Mouse (Mus musculus) thymus, adult 2 months (tissue): ENCODE measurements at regions not wholly inside any gene's neighbourhood (a gene's known extent, or its start where the extent isn't known, plus 50 kb on each side); places are given as distances from the start of the nearest gene placed in this dataset.

Source experiments
- DNase-seq: peaks from one replicate; pipeline ENCODE4 v3.0.0; 2021
- H3K27ac ChIP-seq: fragments of 200-500 bp; 2 replicates; pipeline ENCODE4 v1.5.1; 2012; ENCODE audit warnings: low read length, control low read depth; ENCODE audit not compliant: control insufficient read depth, insufficient read depth
- H3K27me3 ChIP-seq: fragments of 200-500 bp; 2 replicates; pipeline ENCODE4 v1.6.1; 2012; ENCODE audit warnings: mild to moderate bottlenecking, low read length, moderate library complexity, mixed read lengths; ENCODE audit not compliant: control insufficient read depth, insufficient read depth
- H3K36me3 ChIP-seq: fragments of 200-500 bp; 2 replicates; pipeline ENCODE4 v1.6.1; 2012; ENCODE audit warnings: mild to moderate bottlenecking, low read length, moderate library complexity; ENCODE audit not compliant: control insufficient read depth, insufficient read depth
- H3K4me1 ChIP-seq: fragments of 200-500 bp; replicated peaks from 2 replicates; pipeline ENCODE4 v1.6.1; 2012; ENCODE audit warnings: low read length; ENCODE audit not compliant: control insufficient read depth, insufficient read depth
- H3K4me3 ChIP-seq: fragments of 200-500 bp; 2 replicates; pipeline ENCODE4 v1.5.1; 2012; ENCODE audit warnings: mild to moderate bottlenecking, low read length, control low read depth, moderate library complexity; ENCODE audit not compliant: control insufficient read depth, insufficient read depth
- CTCF ChIP-seq: fragments of 200-500 bp; IDR thresholded peaks from 2 replicates; pipeline ENCODE4 v1.5.1; 2012; ENCODE audit warnings: mild to moderate bottlenecking, control low read depth, low read length, moderate library complexity, borderline replicate concordance; ENCODE audit not compliant: control insufficient read depth, poor library complexity, insufficient read depth; ENCODE audit errors: extremely low read depth
- POLR2A ChIP-seq: fragments of 200-500 bp; IDR thresholded peaks from 2 replicates; pipeline ENCODE4 v1.6.1; 2012; ENCODE audit warnings: mild to moderate bottlenecking, low read length, control low read depth, moderate library complexity; ENCODE audit not compliant: control insufficient read depth, poor library complexity, insufficient read depth; ENCODE audit errors: extremely low read depth
- WGBS: fragments of 180-500 bp; shearing (Covaris S2); methylation state at CpG from one replicate; pipeline ENCODE4 v1.1.7; 2018; 5-methylcytosine and 5-hydroxymethylcytosine counted together

GRCm38 (mm10) chr6:95179993-95180392, 63.0 kb downstream of the Kbtbd8 start:
- no peak overlapping the region for H3K27ac ChIP-seq
- no peaks in the 10 kb centered on the region for H3K4me1 ChIP-seq
- 86% methylated on average over 2 of the region's 2 CpGs for WGBS
- H3K4me3 ChIP-seq, result no peak overlapping the region
- DNase-seq, result no peak
- H3K27me3 ChIP-seq, result no peaks in the 10 kb centered on the region
- no peak for TF ChIP-seq POLR2A
- TF ChIP-seq CTCF, result no peak
- H3K36me3 ChIP-seq, result no peaks in the 10 kb centered on the region

- no peak overlapping the region for H3K27ac ChIP-seq
These were observed 65.2 kb downstream of the Kbtbd8 start for GRCm38 (mm10) chr6:95182238-95182637.

GRCm38 (mm10) chr6:95185074-95185931, 68.3 kb downstream of the Kbtbd8 start:
- H3K27ac ChIP-seq, result no peak overlapping the region
- WGBS, result 81% methylated on average over 7 of the region's 7 CpGs
- no peak for DNase-seq
- no peaks in the 10 kb centered on the region for H3K4me1 ChIP-seq
- no peaks in the 10 kb centered on the region for H3K36me3 ChIP-seq
- H3K4me3 ChIP-seq, result no peak overlapping the region
- no peaks in the 10 kb centered on the region for H3K27me3 ChIP-seq
- TF ChIP-seq POLR2A (no peak), CTCF (no peak)

More at GRCm38 (mm10) chr6:95182238-95182637, 65.2 kb downstream of the Kbtbd8 start:
- no peaks in the 10 kb centered on the region for H3K27me3 ChIP-seq
- 64% methylated on average over 1 of the region's 1 CpGs for WGBS
- no peak overlapping the region for H3K4me3 ChIP-seq
- DNase-seq, result no peak
- no peaks in the 10 kb centered on the region for H3K4me1 ChIP-seq
- TF ChIP-seq CTCF, result no peak
- TF ChIP-seq POLR2A, result no peak
- no peaks in the 10 kb centered on the region for H3K36me3 ChIP-seq

- no peaks in the 10 kb centered on the region for H3K4me1 ChIP-seq
- no peak overlapping the region for H3K4me3 ChIP-seq
- H3K27me3 ChIP-seq, result no peaks in the 10 kb centered on the region
- 90% methylated on average over 2 of the region's 2 CpGs for WGBS
- H3K27ac ChIP-seq, result no peak overlapping the region
- no peak for TF ChIP-seq POLR2A
- no peak for TF ChIP-seq CTCF
- no peaks in the 10 kb centered on the region for H3K36me3 ChIP-seq
- DNase-seq, result no peak
These were observed 79.6 kb downstream of the Kbtbd8 start for GRCm38 (mm10) chr6:95196631-95197030.

- Histone ChIP-seq H3K36me3 (no peaks in the 10 kb centered on the region), H3K4me1 (no peaks in the 10 kb centered on the region), H3K27ac (no peak overlapping the region), H3K4me3 (no peak overlapping the region), H3K27me3 (no peaks in the 10 kb centered on the region)
- no peak for DNase-seq
- 90% methylated on average over 6 of the region's 6 CpGs for WGBS
- TF ChIP-seq CTCF, result no peak
- no peak for TF ChIP-seq POLR2A
These were observed 81.6 kb downstream of the Kbtbd8 start for GRCm38 (mm10) chr6:95198611-95199010.

- no peaks in the 10 kb centered on the region for H3K4me1 ChIP-seq
- H3K27me3 ChIP-seq, result no peaks in the 10 kb centered on the region
- no peak overlapping the region for H3K27ac ChIP-seq
- TF ChIP-seq POLR2A (no peak), CTCF (no peak)
- DNase-seq, result no peak
- H3K4me3 ChIP-seq, result no peak overlapping the region
- H3K36me3 ChIP-seq, result no peaks in the 10 kb centered on the region
- WGBS, result 73% methylated on average over 6 of the region's 6 CpGs
These were observed 85.3 kb downstream of the Kbtbd8 start for GRCm38 (mm10) chr6:95202291-95202790.
